Mouse (Mus musculus): ENCODE results near the gene Cyth3.

The Cyth3 gene

GRCm38 (mm10) chr5:143616116-143616515 lies 6.1 kb upstream of the Cyth3 start:
- no peak for DNase-seq (ENCODE audit: low spot score in 2 of 2)

- DNase-seq (ENCODE audit: low spot score in 2 of 2), result no peak
Observed at GRCm38 (mm10) chr5:143616657-143617329, 5.5 kb upstream of the Cyth3 start.

GRCm38 (mm10) chr5:143617487-143618209 lies 4.6 kb upstream of the Cyth3 start:
- no peak for DNase-seq (ENCODE audit: low spot score in 2 of 2)

- no peak for DNase-seq (ENCODE audit: low spot score in 2 of 2)
Observed at GRCm38 (mm10) chr5:143618585-143618984, 3.7 kb upstream of the Cyth3 start.

- DNase-seq (ENCODE audit: low spot score in 2 of 2), result no peak
Observed at GRCm38 (mm10) chr5:143620196-143620595, 2.1 kb upstream of the Cyth3 start.

- peak; percentile 35 to 43 for DNase-seq (ENCODE audit: low spot score in 2 of 2)
Observed at GRCm38 (mm10) chr5:143620941-143621340, 1.3 kb upstream of the Cyth3 start.

- DNase-seq (ENCODE audit: low spot score in 2 of 2), result peak; percentile 25 to 45
Observed at GRCm38 (mm10) chr5:143622623-143623150, 440 bp downstream of the Cyth3 start.

- no peak for DNase-seq (ENCODE audit: low spot score in 2 of 2)
Observed at GRCm38 (mm10) chr5:143623356-143624295, 1.4 kb downstream of the Cyth3 start.

GRCm38 (mm10) chr5:143624449-143624848 lies 2.2 kb downstream of the Cyth3 start:
- no peak for DNase-seq (ENCODE audit: low spot score in 2 of 2)

- no peak for DNase-seq (ENCODE audit: low spot score in 2 of 2)
Observed at GRCm38 (mm10) chr5:143625497-143625896, 3.2 kb downstream of the Cyth3 start.

GRCm38 (mm10) chr5:143625940-143626588 lies 3.8 kb downstream of the Cyth3 start:
- DNase-seq (ENCODE audit: low spot score in 2 of 2), result no peak

GRCm38 (mm10) chr5:143627507-143627906 lies 5.3 kb downstream of the Cyth3 start:
- no peak for DNase-seq (ENCODE audit: low spot score in 2 of 2)

- DNase-seq (ENCODE audit: low spot score in 2 of 2), result no peak
Observed at GRCm38 (mm10) chr5:143627926-143628325, 5.7 kb downstream of the Cyth3 start.

- DNase-seq (ENCODE audit: low spot score in 2 of 2), result no peak
Observed at GRCm38 (mm10) chr5:143629686-143630085, 7.4 kb downstream of the Cyth3 start.

- no peak for DNase-seq (ENCODE audit: low spot score in 2 of 2)
Observed at GRCm38 (mm10) chr5:143630214-143630613, 8.0 kb downstream of the Cyth3 start.

GRCm38 (mm10) chr5:143630738-143631137 lies 8.5 kb downstream of the Cyth3 start:
- no peak for DNase-seq (ENCODE audit: low spot score in 2 of 2)

- DNase-seq (ENCODE audit: low spot score in 2 of 2), result no peak
Observed at GRCm38 (mm10) chr5:143631559-143631958, 9.3 kb downstream of the Cyth3 start.

GRCm38 (mm10) chr5:143632674-143633557 lies 10.7 kb downstream of the Cyth3 start:
- DNase-seq (ENCODE audit: low spot score in 2 of 2), result no peak

GRCm38 (mm10) chr5:143633558-143633871 lies 11.3 kb downstream of the Cyth3 start:
- no peak for DNase-seq (ENCODE audit: low spot score in 2 of 2)

- no peak for DNase-seq (ENCODE audit: low spot score in 2 of 2)
Observed at GRCm38 (mm10) chr5:143633877-143634276, 11.6 kb downstream of the Cyth3 start.

Data from frontal cortex, postnatal 10 days (tissue).